ENCODE assay signal across 9 mouse cellular contexts in the genomic region with DNA sequence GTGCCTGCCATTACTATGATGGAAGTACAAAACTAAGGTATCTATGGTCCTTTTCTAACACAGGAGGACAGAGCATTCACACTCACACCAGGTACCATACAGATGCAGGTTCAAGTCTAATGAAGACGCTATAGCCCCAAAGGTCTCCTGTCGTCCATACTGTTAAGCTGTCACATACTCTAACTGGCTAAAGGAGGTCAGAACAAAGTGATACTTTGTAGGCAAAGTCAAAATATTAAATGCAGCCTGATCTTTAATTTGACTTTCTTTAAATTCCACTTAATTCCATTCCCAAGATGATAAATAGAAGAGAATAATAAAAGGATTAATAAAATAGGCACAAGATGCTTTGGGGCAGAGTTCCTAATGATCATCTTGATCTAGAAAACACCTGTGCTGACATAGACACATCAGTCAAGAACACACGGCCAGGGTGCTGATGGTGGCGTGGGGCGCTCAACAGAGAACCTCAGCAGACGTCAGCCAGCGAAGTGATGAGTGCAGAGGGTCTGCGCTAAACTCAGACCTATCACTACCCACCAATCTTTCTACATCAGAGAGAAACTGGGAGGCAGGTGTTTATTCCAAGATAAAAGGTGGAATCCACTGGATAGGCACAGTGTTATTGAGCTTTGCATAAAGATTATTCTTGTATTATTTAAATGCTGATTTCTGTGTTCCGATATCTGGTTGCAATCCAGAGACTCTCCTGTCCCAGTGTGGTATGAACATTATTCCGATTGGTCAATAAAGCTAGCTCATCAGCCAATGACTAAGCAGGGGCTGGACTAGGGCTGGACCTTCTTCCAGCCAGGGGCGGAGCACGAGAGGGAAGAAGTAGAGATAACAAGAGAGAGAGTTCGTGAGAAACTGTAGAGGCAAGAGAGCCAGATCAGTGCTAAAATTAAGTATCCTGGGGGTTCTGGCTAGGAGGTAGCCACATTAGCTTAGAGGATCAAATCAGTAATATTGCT. TPM values are rescaled to one million over a fixed set of nuclear protein-coding genes. Genes with fewer than 3 reads are reported as not detected.
A peak's percentile ranks its signal among the peaks of the same experiment; 100 is the strongest.
DNase-seq lines count a peak whose midpoint lies in the region; ATAC-seq and TF ChIP-seq lines count a peak whose summit lies in the region.
"Had no signal": no experiment of that assay in that cellular context is flagged by ENCODE, and none has a peak within 500 bp of the region (broad histone marks: within the 10 kb centered on the region; RNA-seq: fewer than 3 reads in every experiment).

No protein-coding gene starts in this region.

- intact Hi-C loops in left cerebral cortex, postnatal 25 days (cut with DNase I), result no loop called here

- ATAC-seq in lung, embryonic 16.5 days (ENCODE audit: low read depth), result peak; percentile 67; the same call in 1 of the 2 replicates
- peak; percentile 88 for ATAC-seq in common myeloid progenitor, adult 5-6 weeks (replicated peaks; ENCODE audit: low read depth, poor library complexity, severe bottlenecking)
- ATAC-seq in hindbrain, postnatal 0 days, result peak; percentile 50; the same call in 1 of the 2 replicates
- ATAC-seq in neural tube, embryonic 15.5 days (ENCODE audit: low FRiP score), result peak; percentile 46; the same call in 1 of the 2 replicates

- no peaks in the 10 kb centered on the region for H3K27me3 ChIP-seq in lung, embryonic 16.5 days (ENCODE audit: control insufficient read depth, insufficient read depth, low read depth, low read length)
- H3K27me3 ChIP-seq in hindbrain, postnatal 0 days (ENCODE audit: insufficient read depth, low read length), result no peaks in the 10 kb centered on the region
- H3K27me3 ChIP-seq in neural tube, embryonic 15.5 days (replicated peaks), result no peaks in the 10 kb centered on the region

- no peak for TF ChIP-seq POLR2A in lung, adult 2 months (IDR thresholded peaks at IDR 0.05; ENCODE audit: borderline replicate concordance, extremely low read depth, low read depth, low read length)

- no peak overlapping the region for H3K9ac ChIP-seq in lung, embryonic 16.5 days (ENCODE audit: low read length)
- H3K9ac ChIP-seq in hindbrain, postnatal 0 days (replicated peaks; ENCODE audit: low read length), result no peak overlapping the region
- no peak overlapping the region for H3K9ac ChIP-seq in neural tube, embryonic 15.5 days (replicated peaks)

- H3K4me1 ChIP-seq in lung, embryonic 16.5 days (replicated peaks; ENCODE audit: control insufficient read depth, insufficient read depth, low read length), result no peaks in the 10 kb centered on the region
- no peaks in the 10 kb centered on the region for H3K4me1 ChIP-seq in lung, adult 2 months (ENCODE audit: control insufficient read depth, insufficient read depth, low read length)
- H3K4me1 ChIP-seq in hindbrain, postnatal 0 days (ENCODE audit: insufficient read depth, low read length), result no peaks in the 10 kb centered on the region
- H3K4me1 ChIP-seq in neural tube, embryonic 15.5 days, result no peaks in the 10 kb centered on the region

- TF ChIP-seq CTCF in lung, adult 2 months (IDR thresholded peaks at IDR 0.05; ENCODE audit: insufficient read depth, low read length), result no peak
- no peak for TF ChIP-seq CTCF in hindbrain, postnatal 0 days (IDR thresholded peaks at IDR 0.05; ENCODE audit: low read depth)

- 56% methylated on average over 13 of the region's 13 CpGs for WGBS in lung, embryonic 16.5 days
- 62% methylated on average over 13 of the region's 13 CpGs for WGBS in lung, adult 2 months
- WGBS in hindbrain, postnatal 0 days, result 54% methylated on average over 13 of the region's 13 CpGs
- WGBS in neural tube, embryonic 15.5 days, result 55% methylated on average over 13 of the region's 13 CpGs

- no peaks in the 10 kb centered on the region for H3K9me3 ChIP-seq in lung, embryonic 16.5 days (ENCODE audit: control insufficient read depth, low read length)
- H3K9me3 ChIP-seq in hindbrain, postnatal 0 days (ENCODE audit: low read length), result no peaks in the 10 kb centered on the region
- no peaks in the 10 kb centered on the region for H3K9me3 ChIP-seq in neural tube, embryonic 15.5 days (replicated peaks)

- H3K36me3 ChIP-seq in lung, embryonic 16.5 days (ENCODE audit: control insufficient read depth, insufficient read depth, low read length), result peaks cover 7% of the 10 kb centered on the region
- H3K36me3 ChIP-seq in hindbrain, postnatal 0 days (ENCODE audit: insufficient read depth, low read length), result peaks cover 16% of the 10 kb centered on the region
- peaks cover 25% of the 10 kb centered on the region for H3K36me3 ChIP-seq in neural tube, embryonic 15.5 days

- no peak overlapping the region for H3K4me2 ChIP-seq in lung, embryonic 16.5 days (ENCODE audit: low read depth, low read length)
- no peak overlapping the region for H3K4me2 ChIP-seq in hindbrain, postnatal 0 days (ENCODE audit: low read depth, low read length)
- H3K4me2 ChIP-seq in neural tube, embryonic 15.5 days, result no peak overlapping the region

- no peak overlapping the region for H3K4me3 ChIP-seq in lung, embryonic 16.5 days (ENCODE audit: low read length)
- H3K4me3 ChIP-seq in lung, adult 2 months (replicated peaks; ENCODE audit: extremely low read depth, low read depth, low read length), result no peak overlapping the region
- no peak overlapping the region for H3K4me3 ChIP-seq in hindbrain, postnatal 0 days (ENCODE audit: low read length)
- H3K4me3 ChIP-seq in neural tube, embryonic 15.5 days (replicated peaks), result no peak overlapping the region

- no peak overlapping the region for H3K27ac ChIP-seq in lung, embryonic 16.5 days (ENCODE audit: low read length)
- H3K27ac ChIP-seq in hindbrain, postnatal 0 days, result no peak overlapping the region
- no peak overlapping the region for H3K27ac ChIP-seq in neural tube, embryonic 15.5 days (replicated peaks)

- no peak for DNase-seq in lung, adult 2 months
- DNase-seq in hindbrain, postnatal 0 days (ENCODE audit: low spot score), result no peak
- no peak for DNase-seq in left cerebral cortex, postnatal 25 days (ENCODE audit: low spot score in 2 of 2)
- DNase-seq in thymus, postnatal 10 days (ENCODE audit: low spot score in 2 of 2), result no peak
- DNase-seq in kidney, adult 11 months, result no peak
- DNase-seq: layer of hippocampus, adult 9-11 months had no signal

RNA-seq across cellular contexts. Expression of a gene that starts 50.0 kb away (rescaled TPM):
- polyA plus RNA-seq in lung, embryonic 16.5 days (2015; fragmentation: Nextera tagmentation; extraction: Ambion mirVana), result 60.9 and 62.0 TPM in 2 replicates
- polyA plus RNA-seq in lung, adult 2 months (2012; rRNA removed), result 20.9 and 22.7 TPM in 2 replicates
- total RNA-seq in common myeloid progenitor, adult 5-6 weeks (2017), result 64.8 and 74.5 TPM in 2 replicates
- total RNA-seq in hindbrain, postnatal 0 days (2014; rRNA removed), result 16.7 and 19.0 TPM in 2 replicates
- polyA plus RNA-seq in hindbrain, postnatal 0 days (2015; fragmentation: Nextera tagmentation; extraction: Ambion mirVana), result 22.8 and 23.2 TPM in 2 replicates
- 22.6 and 26.8 TPM in 2 replicates for polyA plus RNA-seq in neural tube, embryonic 15.5 days (2015; fragmentation: Nextera tagmentation; extraction: Ambion mirVana)
- total RNA-seq in left cerebral cortex, postnatal 25 days (2021), result 10 to 100 TPM; 39.5 to 41.3 TPM
